Mouse (Mus musculus): ENCODE results near the gene Spib. TPM values are rescaled to one million over a fixed set of nuclear protein-coding genes. Genes with fewer than 3 reads are reported as not detected.
A peak's percentile ranks its signal among the peaks of the same experiment; 100 is the strongest.

The Spib gene
- total RNA-seq, 1 experiment = 0.67 TPM

DNA sequence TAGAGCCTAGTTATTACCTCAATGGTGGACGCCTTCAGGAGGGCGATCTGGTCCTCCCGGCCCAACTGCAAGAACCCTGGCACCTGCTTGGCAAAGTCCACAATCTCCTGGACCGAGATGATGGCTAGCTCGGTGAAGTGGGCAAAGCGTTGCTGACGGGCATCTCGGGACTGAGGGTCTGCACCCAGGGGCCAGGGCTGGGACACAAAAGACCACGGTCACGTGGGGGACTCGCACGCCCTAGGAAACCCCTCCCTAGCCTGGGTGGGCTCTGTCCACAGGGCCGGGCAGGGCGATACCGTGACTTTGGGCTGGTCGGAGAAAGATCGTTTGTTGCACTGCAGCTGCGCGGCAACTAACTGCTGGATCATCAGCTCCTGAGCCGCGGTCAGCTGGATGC lies 19.4 kb upstream of the Spib start:
- peak overlapping the region; percentile 49 for H3K9ac ChIP-seq (ENCODE audit: insufficient read depth, low read depth, low read length, poor library complexity, severe bottlenecking)
- peaks cover 24% of the 10 kb centered on the region; the same call in 1 of the 2 replicates for H3K36me3 ChIP-seq (ENCODE audit: control insufficient read depth, insufficient read depth, low read length, poor library complexity, severe bottlenecking)
- peaks cover 2 to 16% of the 10 kb centered on the region in 2 experiments; a peak in 1 of 4 replicates for H3K4me1 ChIP-seq (ENCODE audit: control insufficient read depth in 2 of 2, insufficient read depth in 2 of 2, low read length in 2 of 2, poor library complexity in 1 of 2)
- H3K27ac ChIP-seq (ENCODE audit: insufficient read depth, low read depth, low read length, poor library complexity, severe bottlenecking) = no peak overlapping the region
- H3K9me3 ChIP-seq (ENCODE audit: control insufficient read depth, insufficient read depth, low read depth, low read length) = no peaks in the 10 kb centered on the region
- peak overlapping the region; percentile 48 to 57; a peak in 3 of 4 replicates for H3K4me3 ChIP-seq (ENCODE audit: insufficient read depth in 1 of 2, low read depth in 1 of 2, low read length in 2 of 2, poor library complexity in 1 of 2, severe bottlenecking in 1 of 2)
- TF ChIP-seq HCFC1 (IDR thresholded peaks at IDR 0.05; ENCODE audit: borderline replicate concordance, insufficient read depth, low read length) (no peak), MAFK (IDR thresholded peaks at IDR 0.05; ENCODE audit: insufficient read depth, low read depth, low read length) (no peak), ZNF384 (IDR thresholded peaks at IDR 0.05; ENCODE audit: low read depth, low read length) (no peak), ZC3H11A (IDR thresholded peaks at IDR 0.05; ENCODE audit: borderline replicate concordance, low read depth, low read length) (no peak), CHD2 (IDR thresholded peaks at IDR 0.05; ENCODE audit: low read depth, low read length) (no peak)
- in situ Hi-C loops (cut with MboI; ENCODE audit: low sequenced_read_pairs in 2 of 2, unreplicated experiment in 2 of 2) = no loop called here
- DNase-seq (ENCODE audit: low read depth, low spot score) = no peak

GRCm38 (mm10) chr7:44550409-44550678 lies 18.5 kb upstream of the Spib start:
- Histone ChIP-seq H3K9ac (ENCODE audit: insufficient read depth, low read depth, low read length, poor library complexity, severe bottlenecking) (no peak overlapping the region), H3K4me3 (ENCODE audit: insufficient read depth in 1 of 2, low read depth in 1 of 2, low read length in 2 of 2, poor library complexity in 1 of 2, severe bottlenecking in 1 of 2) (no peak overlapping the region), H3K9me3 (ENCODE audit: control insufficient read depth, insufficient read depth, low read depth, low read length) (no peaks in the 10 kb centered on the region), H3K4me1 (ENCODE audit: control insufficient read depth in 2 of 2, insufficient read depth in 2 of 2, low read length in 2 of 2, poor library complexity in 1 of 2) (peaks cover 2 to 16% of the 10 kb centered on the region in 2 experiments; a peak in 1 of 4 replicates), H3K36me3 (ENCODE audit: control insufficient read depth, insufficient read depth, low read length, poor library complexity, severe bottlenecking) (peaks cover 24% of the 10 kb centered on the region; the same call in 1 of the 2 replicates), H3K27ac (ENCODE audit: insufficient read depth, low read depth, low read length, poor library complexity, severe bottlenecking) (no peak overlapping the region)
- TF ChIP-seq ZC3H11A (IDR thresholded peaks at IDR 0.05; ENCODE audit: borderline replicate concordance, low read depth, low read length) = no peak
- no peak for TF ChIP-seq HCFC1 (IDR thresholded peaks at IDR 0.05; ENCODE audit: borderline replicate concordance, insufficient read depth, low read length)
- TF ChIP-seq CHD2 (IDR thresholded peaks at IDR 0.05; ENCODE audit: low read depth, low read length) = no peak
- TF ChIP-seq ZNF384 (IDR thresholded peaks at IDR 0.05; ENCODE audit: low read depth, low read length) = no peak
- in situ Hi-C loops (cut with MboI; ENCODE audit: low sequenced_read_pairs in 2 of 2, unreplicated experiment in 2 of 2) = no loop called here
- no peak for DNase-seq (ENCODE audit: low read depth, low spot score)

DNA sequence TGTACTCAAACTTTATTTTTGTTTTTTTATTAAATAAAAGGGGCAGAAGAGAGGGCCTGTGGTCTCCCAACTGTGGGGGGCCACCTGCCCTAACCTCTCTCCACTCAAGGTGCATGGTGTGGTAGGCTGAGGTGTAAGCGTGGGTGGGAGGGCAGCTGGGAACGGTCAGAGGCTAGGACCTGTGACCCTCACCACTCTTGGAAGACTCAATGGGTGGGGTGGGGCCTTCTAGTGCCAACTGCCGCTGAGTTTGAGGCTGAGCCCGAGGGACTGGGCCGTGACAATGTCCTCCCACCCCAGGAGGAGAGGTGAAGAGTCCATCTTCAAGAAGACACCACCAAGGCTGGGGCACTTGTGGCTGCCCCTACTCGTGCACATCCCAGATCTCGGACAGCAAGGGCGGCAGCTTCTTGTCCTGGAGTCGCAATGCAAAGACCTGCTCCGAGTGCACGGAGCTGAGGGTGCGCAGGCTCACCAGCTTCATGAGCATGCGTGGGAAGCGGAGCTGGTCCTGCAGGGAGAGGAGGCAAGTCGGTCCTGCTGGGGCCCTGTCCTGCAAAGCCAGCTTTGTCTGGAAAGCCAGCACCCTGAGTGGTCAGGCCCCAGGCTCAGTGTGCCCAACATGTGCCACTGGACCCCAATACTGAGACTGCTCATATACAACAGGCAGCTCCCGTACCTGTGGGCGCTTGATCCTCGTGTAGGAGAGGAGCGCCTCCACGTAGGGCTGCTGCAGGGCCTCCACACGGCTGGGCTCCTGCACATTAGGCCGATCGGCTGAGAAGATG lies 17.9 kb upstream of the Spib start:
- Histone ChIP-seq H3K9me3 (ENCODE audit: control insufficient read depth, insufficient read depth, low read depth, low read length) (no peaks in the 10 kb centered on the region), H3K27ac (ENCODE audit: insufficient read depth, low read depth, low read length, poor library complexity, severe bottlenecking) (no peak overlapping the region), H3K4me3 (ENCODE audit: insufficient read depth in 1 of 2, low read depth in 1 of 2, low read length in 2 of 2, poor library complexity in 1 of 2, severe bottlenecking in 1 of 2) (no peak overlapping the region), H3K36me3 (ENCODE audit: control insufficient read depth, insufficient read depth, low read length, poor library complexity, severe bottlenecking) (peaks cover 24% of the 10 kb centered on the region; the same call in 1 of the 2 replicates), H3K9ac (ENCODE audit: insufficient read depth, low read depth, low read length, poor library complexity, severe bottlenecking) (no peak overlapping the region; the same call in 1 of the 2 replicates), H3K4me1 (ENCODE audit: control insufficient read depth in 2 of 2, insufficient read depth in 2 of 2, low read length in 2 of 2, poor library complexity in 1 of 2) (peaks cover 2 to 16% of the 10 kb centered on the region in 2 experiments; a peak in 1 of 4 replicates)
- TF ChIP-seq ZNF384 (IDR thresholded peaks at IDR 0.05; ENCODE audit: low read depth, low read length) (no peak), ZC3H11A (IDR thresholded peaks at IDR 0.05; ENCODE audit: borderline replicate concordance, low read depth, low read length) (no peak), CHD2 (IDR thresholded peaks at IDR 0.05; ENCODE audit: low read depth, low read length) (no peak), MAFK (IDR thresholded peaks at IDR 0.05; ENCODE audit: insufficient read depth, low read depth, low read length) (no peak), HCFC1 (IDR thresholded peaks at IDR 0.05; ENCODE audit: borderline replicate concordance, insufficient read depth, low read length) (no peak)
- DNase-seq (ENCODE audit: low read depth, low spot score) = no peak
- in situ Hi-C loops (cut with MboI; ENCODE audit: low sequenced_read_pairs in 2 of 2, unreplicated experiment in 2 of 2) = no loop called here

GRCm38 (mm10) chr7:44548497-44549087 lies 16.7 kb upstream of the Spib start, which contains the start of gene Pold1:
TSS of gene Pold1 (minus strand) at chr7:44548849.
- DNase-seq (ENCODE audit: low read depth, low spot score) = peak; percentile 100
- in situ Hi-C loops (cut with MboI; ENCODE audit: low sequenced_read_pairs in 2 of 2, unreplicated experiment in 2 of 2) = no loop called here
- peak within 1 kb of the TSS; percentile 92 for H3K9ac ChIP-seq (ENCODE audit: insufficient read depth, low read depth, low read length, poor library complexity, severe bottlenecking)
- H3K9me3 ChIP-seq (ENCODE audit: control insufficient read depth, insufficient read depth, low read depth, low read length) = no peaks in the 10 kb centered on the region
- H3K4me1 ChIP-seq (ENCODE audit: control insufficient read depth in 2 of 2, insufficient read depth in 2 of 2, low read length in 2 of 2, poor library complexity in 1 of 2) = peaks cover 2 to 16% of the 10 kb centered on the region in 2 experiments; a peak in 1 of 4 replicates
- H3K36me3 ChIP-seq (ENCODE audit: control insufficient read depth, insufficient read depth, low read length, poor library complexity, severe bottlenecking) = peaks cover 26% of the 10 kb centered on the region; the same call in 1 of the 2 replicates
- H3K27ac ChIP-seq (ENCODE audit: insufficient read depth, low read depth, low read length, poor library complexity, severe bottlenecking) = peak within 1 kb of the TSS; percentile 68
- TF ChIP-seq HCFC1 (IDR thresholded peaks at IDR 0.05; ENCODE audit: borderline replicate concordance, insufficient read depth, low read length) = no peak
- peak within 1 kb of the TSS; percentile 83 to 89 for H3K4me3 ChIP-seq (ENCODE audit: insufficient read depth in 1 of 2, low read depth in 1 of 2, low read length in 2 of 2, poor library complexity in 1 of 2, severe bottlenecking in 1 of 2)

Measured in ES-E14 (cell line).